Mouse (Mus musculus) hindbrain, embryonic 13.5 days (tissue): ENCODE data around the gene Mapk10. TPM values are rescaled to one million over a fixed set of nuclear protein-coding genes. Genes with fewer than 3 reads are reported as not detected.
A peak's percentile ranks its signal among the peaks of the same experiment; 100 is the strongest.

ENCODE experiments used
- ATAC-seq: fragments of 200-750 bp; cut with Nextera tagmentation; 2 replicates; pipeline ENCODE4 v1.8.0; 2017; ENCODE audit warnings: moderate TSS enrichment; ENCODE audit not compliant: low FRiP score
- H3K27ac ChIP-seq: fragments of 300-500 bp; sonication (generic); 2 replicates; pipeline ENCODE4 v1.5.1; 2015; ENCODE audit warnings: inconsistent platforms, mild to moderate bottlenecking, moderate library complexity
- H3K27me3 ChIP-seq: fragments of 300-500 bp; sonication (generic); 2 replicates; pipeline ENCODE4 v1.6.1; 2015; ENCODE audit warnings: mild to moderate bottlenecking, inconsistent platforms
- H3K36me3 ChIP-seq: fragments of 300-500 bp; sonication (generic); 2 replicates; pipeline ENCODE4 v1.6.1; 2015; ENCODE audit warnings: mild to moderate bottlenecking, inconsistent platforms
- H3K4me1 ChIP-seq: fragments of 300-500 bp; sonication (generic); replicated peaks from 2 replicates; pipeline ENCODE4 v1.6.1; 2015; ENCODE audit warnings: inconsistent platforms
- H3K4me2 ChIP-seq: fragments of 300-500 bp; sonication (generic); 2 replicates; pipeline ENCODE4 v1.6.1; 2015; ENCODE audit warnings: inconsistent platforms, mild to moderate bottlenecking, moderate library complexity
- H3K4me3 ChIP-seq: fragments of 300-500 bp; sonication (generic); 2 replicates; pipeline ENCODE4 v1.5.1; 2015; ENCODE audit warnings: mild to moderate bottlenecking, inconsistent platforms
- H3K9ac ChIP-seq: fragments of 300-500 bp; sonication (generic); 2 replicates; pipeline ENCODE4 v1.6.1; 2015; ENCODE audit warnings: mild to moderate bottlenecking, inconsistent platforms
- H3K9me3 ChIP-seq: fragments of 300-500 bp; sonication (generic); 2 replicates; pipeline ENCODE4 v1.6.1; 2016; ENCODE audit warnings: inconsistent platforms
- WGBS: fragments of 180-500 bp; shearing (Covaris S2); methylation state at CpG from one replicate; pipeline ENCODE4 v1.1.7; 2015; 5-methylcytosine and 5-hydroxymethylcytosine counted together
- polyA plus RNA-seq: library from polyadenylated mRNA; unstranded; fragments of >200 nt; fragmentation: Nextera tagmentation; extraction: Ambion mirVana; gene quantifications from 2 replicates; pipeline ENCODE4 v1.2.1, GENCODE M21; 2015

The Mapk10 gene
- polyA plus RNA-seq, 1 experiment from 2014 or later, result 88.8 TPM

DNA sequence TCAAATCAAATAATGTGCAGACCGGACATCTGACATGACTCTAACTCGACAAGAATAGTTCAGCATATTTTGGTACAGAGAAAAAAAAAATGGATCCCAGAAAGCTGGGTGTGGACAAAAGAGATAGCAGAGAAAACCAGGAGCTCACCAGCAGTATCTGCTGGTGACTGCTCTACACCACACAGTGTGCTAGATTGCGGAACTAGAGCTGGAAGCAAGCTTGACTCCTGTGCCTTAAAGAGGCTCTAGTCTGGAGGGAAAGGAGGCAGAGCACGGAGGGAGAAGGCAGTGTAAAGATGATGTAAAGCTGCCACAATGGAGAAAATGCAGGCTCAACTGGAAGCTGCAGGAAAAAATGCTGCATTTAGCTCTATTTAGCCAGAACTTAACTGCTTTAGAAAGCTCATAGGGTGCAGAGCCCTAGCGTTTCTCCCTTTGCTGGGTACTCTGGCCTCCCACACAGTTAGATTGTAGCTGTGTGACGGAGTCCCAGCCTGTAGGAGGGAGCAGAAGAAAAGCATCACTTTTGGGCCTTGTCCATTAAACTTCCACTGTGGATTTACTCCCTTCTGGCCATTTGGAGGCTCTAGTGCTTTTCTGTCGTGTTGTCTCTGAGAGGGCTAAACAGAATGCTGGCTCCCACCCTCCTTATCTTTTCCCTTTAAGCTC lies 188.5 kb downstream of the Mapk10 start:
- Histone ChIP-seq H3K27ac (peak overlapping the region; percentile 75), H3K9me3 (no peaks in the 10 kb centered on the region), H3K36me3 (no peaks in the 10 kb centered on the region), H3K4me3 (no peak overlapping the region), H3K4me2 (no peak overlapping the region), H3K9ac (no peak overlapping the region), H3K4me1 (peaks cover 33% of the 10 kb centered on the region), H3K27me3 (no peaks in the 10 kb centered on the region)
- no peak for ATAC-seq
- WGBS, result 64% methylated on average over 7 of the region's 7 CpGs

DNA sequence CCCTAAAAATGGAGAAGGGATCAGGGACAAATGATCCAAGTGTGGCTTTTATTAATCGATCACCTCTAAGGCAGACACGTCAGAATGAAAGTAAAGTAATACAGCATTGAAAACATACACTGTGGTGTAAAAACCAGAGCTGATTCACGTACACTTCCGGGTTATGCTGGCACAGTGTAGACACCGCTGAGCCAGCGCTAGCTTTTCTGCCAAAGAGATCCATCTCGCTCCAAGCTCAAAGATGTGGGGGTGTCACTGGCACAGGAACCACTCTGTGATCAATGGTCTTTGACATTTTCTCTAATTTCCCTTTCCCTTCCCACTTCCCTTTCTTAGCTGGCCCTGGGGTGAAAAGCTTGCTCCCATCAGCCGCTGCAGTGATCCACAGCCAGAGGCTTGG lies 189.7 kb downstream of the Mapk10 start:
- H3K36me3 ChIP-seq, result no peaks in the 10 kb centered on the region; the same call in 1 of the 2 replicates
- 70% methylated on average over 8 of the region's 8 CpGs for whole genome bisulfite sequencing
- no peak overlapping the region for H3K4me3 ChIP-seq
- H3K4me1 ChIP-seq, result peaks cover 33% of the 10 kb centered on the region
- peak; percentile 61; the same call in 1 of the 2 replicates for ATAC-seq
- H3K27ac ChIP-seq, result peak overlapping the region; percentile 70
- H3K27me3 ChIP-seq, result no peaks in the 10 kb centered on the region
- no peak overlapping the region for H3K9ac ChIP-seq
- H3K9me3 ChIP-seq, result no peaks in the 10 kb centered on the region
- H3K4me2 ChIP-seq, result no peak overlapping the region

DNA sequence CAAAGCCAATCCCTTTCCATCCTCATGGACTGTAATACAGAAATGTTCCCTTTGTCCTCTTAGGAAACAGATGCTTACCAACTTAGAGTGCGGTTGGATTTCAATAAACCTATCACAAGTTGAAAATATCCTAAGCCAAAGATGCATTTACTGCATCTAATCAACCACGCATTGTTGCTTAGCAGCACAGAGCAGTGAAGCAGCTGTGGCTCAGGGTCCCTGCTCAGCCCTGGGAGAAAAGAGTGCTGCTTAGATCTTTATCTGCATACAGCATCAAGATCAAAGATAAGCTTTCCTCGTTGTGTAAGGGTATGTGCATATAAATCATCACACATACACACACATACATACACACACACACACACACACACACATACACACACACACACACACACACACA lies 190.2 kb downstream of the Mapk10 start:
- H3K9ac ChIP-seq, result no peak overlapping the region
- H3K4me1 ChIP-seq, result peaks cover 33% of the 10 kb centered on the region
- 16% methylated on average over 3 of the region's 3 CpGs for WGBS
- H3K36me3 ChIP-seq, result no peaks in the 10 kb centered on the region; the same call in 1 of the 2 replicates
- H3K4me2 ChIP-seq, result no peak overlapping the region
- H3K4me3 ChIP-seq, result no peak overlapping the region
- peak; percentile 87 for ATAC-seq
- H3K27ac ChIP-seq, result peak overlapping the region; percentile 70
- no peaks in the 10 kb centered on the region for H3K27me3 ChIP-seq
- no peaks in the 10 kb centered on the region for H3K9me3 ChIP-seq

DNA sequence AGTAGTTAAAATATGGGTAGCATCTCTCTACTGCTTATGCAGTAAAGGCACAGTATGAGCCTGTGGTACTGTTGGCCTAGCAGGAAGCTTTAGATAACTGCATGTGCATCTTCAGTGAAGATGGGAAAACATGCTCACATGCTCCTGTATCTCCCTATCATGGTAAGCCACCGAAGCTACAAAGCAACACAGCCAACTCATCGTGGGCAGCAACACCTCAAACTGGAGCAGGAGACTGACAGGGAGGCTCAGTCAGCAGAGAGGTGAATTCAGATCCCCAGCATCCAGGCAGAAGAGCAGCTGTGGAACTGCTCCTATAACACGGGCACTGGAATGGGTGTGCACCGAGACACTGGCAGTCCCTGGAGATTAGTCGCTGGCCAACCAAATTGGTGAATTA lies 191.0 kb downstream of the Mapk10 start:
- ATAC-seq, result no peak
- no peaks in the 10 kb centered on the region for H3K9me3 ChIP-seq
- WGBS, result 73% methylated on average over 5 of the region's 5 CpGs
- H3K4me3 ChIP-seq, result no peak overlapping the region
- peaks cover 33% of the 10 kb centered on the region for H3K4me1 ChIP-seq
- H3K27ac ChIP-seq, result peak overlapping the region; percentile 58; the same call in 1 of the 2 replicates
- H3K4me2 ChIP-seq, result no peak overlapping the region
- H3K27me3 ChIP-seq, result no peaks in the 10 kb centered on the region
- no peaks in the 10 kb centered on the region; the same call in 1 of the 2 replicates for H3K36me3 ChIP-seq
- no peak overlapping the region for H3K9ac ChIP-seq

DNA sequence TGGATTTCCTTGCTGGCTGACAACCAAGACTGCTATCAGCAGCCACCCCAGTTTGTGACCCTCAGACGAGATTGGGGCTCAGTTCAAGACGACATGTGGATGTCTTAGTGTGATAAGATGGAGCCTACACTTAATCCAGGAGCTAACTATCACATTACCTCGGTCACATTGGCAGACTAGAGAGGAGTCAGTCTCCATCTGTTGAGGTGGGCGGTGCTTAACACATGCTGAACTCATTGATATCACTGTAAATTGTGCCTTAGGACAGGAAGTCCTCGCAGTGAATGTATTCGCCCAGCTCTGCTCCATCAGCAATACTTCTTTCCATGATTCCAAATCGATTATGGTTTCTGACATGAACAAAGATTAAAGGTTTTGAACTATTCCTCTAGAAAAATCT lies 193.5 kb downstream of the Mapk10 start:
- no peaks in the 10 kb centered on the region for H3K9me3 ChIP-seq
- ATAC-seq, result no peak
- 89% methylated on average over 7 of the region's 7 CpGs for WGBS
- H3K4me2 ChIP-seq, result no peak overlapping the region
- no peak overlapping the region for H3K9ac ChIP-seq
- no peak overlapping the region for H3K4me3 ChIP-seq
- no peak overlapping the region for H3K27ac ChIP-seq
- no peaks in the 10 kb centered on the region for H3K27me3 ChIP-seq
- no peaks in the 10 kb centered on the region; the same call in 1 of the 2 replicates for H3K36me3 ChIP-seq
- H3K4me1 ChIP-seq, result peaks cover 28% of the 10 kb centered on the region

DNA sequence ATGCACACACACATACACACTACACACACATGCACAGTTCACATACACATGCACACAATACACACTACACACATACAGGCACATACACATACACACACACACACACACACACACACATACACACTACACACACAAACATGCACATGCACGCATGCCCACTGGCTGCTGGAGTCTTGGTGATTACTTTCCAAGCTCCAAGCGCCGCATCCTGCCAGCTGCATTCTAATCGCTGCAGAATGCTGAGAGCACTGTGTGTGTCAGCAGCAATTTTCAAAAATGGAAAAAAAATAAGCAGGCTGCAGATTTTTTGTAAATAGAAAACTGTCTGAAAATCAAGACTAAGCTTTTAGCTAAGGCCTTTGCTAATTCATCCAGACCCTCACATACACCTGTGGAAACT lies 196.8 kb downstream of the Mapk10 start:
- no peak overlapping the region for H3K9ac ChIP-seq
- 79% methylated on average over 4 of the region's 4 CpGs for whole genome bisulfite sequencing

DNA sequence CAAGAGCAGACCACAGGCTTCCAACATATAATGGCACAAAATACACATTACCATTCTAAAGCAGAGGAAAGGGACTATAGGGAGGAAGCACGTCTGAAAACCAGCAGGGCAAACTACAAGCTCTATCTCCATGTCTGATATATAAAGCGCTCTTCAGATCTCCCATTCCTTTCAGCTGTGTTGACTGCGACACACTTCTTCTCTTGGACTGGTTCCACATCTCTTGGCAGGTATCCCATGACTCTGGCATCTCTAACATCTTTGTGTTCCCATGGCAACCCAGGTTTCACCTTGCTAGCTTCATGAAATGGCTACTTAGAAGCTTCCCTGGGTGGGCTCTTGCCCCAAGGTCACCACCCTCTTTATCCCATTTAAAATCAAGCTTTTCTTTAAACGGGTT lies 202.2 kb downstream of the Mapk10 start:
- no peak overlapping the region for H3K4me3 ChIP-seq
- H3K4me2 ChIP-seq, result no peak overlapping the region
- no peak overlapping the region for H3K27ac ChIP-seq
- peaks cover 6% of the 10 kb centered on the region for H3K4me1 ChIP-seq
- no peaks in the 10 kb centered on the region for H3K27me3 ChIP-seq
- WGBS, result 80% methylated on average over 4 of the region's 4 CpGs
- peaks cover 5% of the 10 kb centered on the region; the same call in 1 of the 2 replicates for H3K36me3 ChIP-seq
- ATAC-seq, result no peak
- no peak overlapping the region for H3K9ac ChIP-seq
- H3K9me3 ChIP-seq, result no peaks in the 10 kb centered on the region

More for the DNA sequence above, 196.8 kb downstream of the Mapk10 start:
- Histone ChIP-seq H3K4me2 (no peak overlapping the region), H3K27ac (peak overlapping the region; percentile 9; the same call in 1 of the 2 replicates), H3K4me1 (peaks cover 4% of the 10 kb centered on the region; the same call in 1 of the 2 replicates), H3K4me3 (no peak overlapping the region), H3K36me3 (no peaks in the 10 kb centered on the region; the same call in 1 of the 2 replicates), H3K9me3 (no peaks in the 10 kb centered on the region), H3K27me3 (no peaks in the 10 kb centered on the region)
- no peak for ATAC-seq

DNA sequence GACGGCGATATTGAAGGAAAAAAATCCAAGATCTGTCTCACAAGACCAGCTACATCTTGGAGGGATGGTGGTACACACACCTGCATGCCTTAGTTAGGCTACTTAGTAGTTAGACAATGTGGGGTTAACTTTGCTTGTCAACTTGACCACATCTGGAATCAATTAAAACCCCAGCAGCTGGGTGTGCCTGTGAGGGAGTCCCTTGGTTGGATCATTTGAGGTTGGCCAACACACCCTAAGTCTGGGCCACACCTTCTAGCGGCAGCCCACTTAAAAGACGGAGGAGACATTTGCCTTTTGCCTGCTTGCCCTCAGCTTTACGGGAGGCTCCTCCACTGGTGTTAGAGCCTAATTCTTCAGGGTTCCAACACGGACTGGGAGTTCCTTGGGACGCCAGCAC lies 209.0 kb downstream of the Mapk10 start:
- H3K27me3 ChIP-seq, result no peaks in the 10 kb centered on the region
- H3K36me3 ChIP-seq, result no peaks in the 10 kb centered on the region
- H3K4me1 ChIP-seq, result 0 out of 2 replicates have a peak, but pooled peaks cover 4% of the 10 kb centered on the region
- no peak overlapping the region for H3K4me3 ChIP-seq
- no peaks in the 10 kb centered on the region for H3K9me3 ChIP-seq
- no peak overlapping the region for H3K27ac ChIP-seq
- no peak overlapping the region for H3K4me2 ChIP-seq
- no peak for ATAC-seq
- WGBS, result 56% methylated on average over 7 of the region's 7 CpGs
- H3K9ac ChIP-seq, result no peak overlapping the region

DNA sequence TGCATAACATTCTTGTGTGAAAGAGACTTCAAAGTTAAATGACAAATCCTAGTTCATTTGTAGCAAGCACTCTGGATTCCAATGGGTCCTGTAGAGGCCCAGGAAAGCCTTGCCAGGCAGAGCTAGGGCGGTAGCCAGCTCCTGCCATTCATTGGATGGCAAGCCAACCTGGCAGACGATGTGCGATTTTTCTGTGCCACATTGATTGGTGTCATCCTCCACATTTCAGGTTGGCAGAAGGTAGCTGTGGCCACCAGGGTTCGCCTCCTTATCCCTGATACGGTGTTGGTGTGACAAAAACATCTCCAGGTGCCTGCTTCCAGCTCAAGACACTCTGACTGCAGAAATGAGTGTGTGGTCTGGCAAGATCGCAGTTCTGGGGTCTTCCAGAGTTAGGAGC lies 210.6 kb downstream of the Mapk10 start:
- Histone ChIP-seq H3K27ac (no peak overlapping the region), H3K9ac (no peak overlapping the region), H3K4me3 (no peak overlapping the region), H3K27me3 (no peaks in the 10 kb centered on the region), H3K4me2 (no peak overlapping the region), H3K36me3 (0 out of 2 replicates have a peak, but pooled peaks cover 3% of the 10 kb centered on the region), H3K4me1 (0 out of 2 replicates have a peak, but pooled peaks cover 4% of the 10 kb centered on the region), H3K9me3 (no peaks in the 10 kb centered on the region)
- ATAC-seq, result no peak
- WGBS, result 93% methylated on average over 6 of the region's 6 CpGs

DNA sequence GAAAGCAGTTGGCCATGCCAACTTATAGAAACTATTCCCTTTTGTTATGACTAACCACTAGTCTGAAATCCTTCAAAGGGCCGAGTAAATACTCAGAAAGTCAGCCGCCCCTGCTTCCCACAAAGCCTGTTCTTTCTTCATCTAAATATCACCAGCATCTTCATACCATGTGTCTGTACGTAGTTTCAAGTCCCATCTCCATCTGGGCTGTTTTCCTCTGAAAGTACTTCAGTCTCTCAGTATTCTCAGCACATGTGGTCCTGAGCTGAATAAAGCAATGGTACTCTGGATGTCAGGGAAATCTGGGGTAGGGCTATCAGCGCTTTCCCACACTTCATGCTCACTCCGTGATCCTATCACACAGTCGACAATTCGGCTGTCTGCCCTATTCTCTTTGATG lies 212.6 kb downstream of the Mapk10 start:
- no peaks in the 10 kb centered on the region for H3K9me3 ChIP-seq
- H3K27ac ChIP-seq, result no peak overlapping the region
- no peak for ATAC-seq
- no peak overlapping the region for H3K4me3 ChIP-seq
- no peak overlapping the region for H3K9ac ChIP-seq
- H3K4me2 ChIP-seq, result no peak overlapping the region
- WGBS, result 79% methylated on average over 7 of the region's 7 CpGs
- 0 out of 2 replicates have a peak, but pooled peaks cover 4% of the 10 kb centered on the region for H3K4me1 ChIP-seq
- H3K36me3 ChIP-seq, result 0 out of 2 replicates have a peak, but pooled peaks cover 3% of the 10 kb centered on the region
- no peaks in the 10 kb centered on the region for H3K27me3 ChIP-seq

DNA sequence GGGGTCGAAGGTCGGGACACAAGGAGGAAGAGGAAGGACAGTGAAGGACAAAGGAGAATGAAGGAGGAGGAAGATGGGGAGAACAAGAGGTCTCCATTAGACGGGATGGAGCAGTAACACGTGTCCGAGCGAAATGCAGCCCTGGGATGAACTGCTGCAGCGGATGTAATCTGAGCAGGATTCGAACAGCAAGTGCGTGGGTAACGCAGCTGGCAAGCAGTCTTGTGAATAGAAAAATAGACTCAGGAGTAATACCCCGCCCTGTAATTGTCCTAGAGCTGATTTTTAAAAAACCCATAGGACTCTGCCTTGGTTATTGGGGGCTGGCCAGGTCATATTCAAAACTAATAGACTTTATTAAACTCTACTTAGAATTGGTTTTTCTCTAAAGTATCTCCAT lies 213.2 kb downstream of the Mapk10 start:
- no peaks in the 10 kb centered on the region for H3K27me3 ChIP-seq
- 0 out of 2 replicates have a peak, but pooled peaks cover 3% of the 10 kb centered on the region for H3K36me3 ChIP-seq
- WGBS, result 92% methylated on average over 11 of the region's 11 CpGs

DNA sequence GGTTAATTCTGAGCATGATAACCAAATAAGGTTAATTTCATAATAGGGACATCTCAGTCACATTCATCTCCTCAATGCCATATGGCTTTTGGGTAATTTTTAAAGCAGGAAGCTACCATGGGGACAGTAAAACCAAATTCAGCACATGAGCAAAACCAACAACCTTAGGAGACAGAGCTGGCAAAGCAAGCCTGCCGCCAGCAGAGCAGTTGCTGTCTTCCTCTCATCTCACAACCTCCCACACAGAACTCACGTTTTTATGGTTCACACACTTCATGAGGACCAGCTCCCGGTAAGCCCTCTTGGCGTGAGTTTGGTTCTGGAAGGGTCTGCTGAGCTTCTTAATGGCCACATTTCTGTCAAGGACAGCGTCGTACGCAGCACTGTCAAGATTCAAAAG lies 214.8 kb downstream of the Mapk10 start:
- H3K4me1 ChIP-seq, result no peaks in the 10 kb centered on the region
- H3K9me3 ChIP-seq, result no peaks in the 10 kb centered on the region
- H3K27ac ChIP-seq, result no peak overlapping the region
- H3K4me2 ChIP-seq, result no peak overlapping the region
- no peaks in the 10 kb centered on the region for H3K27me3 ChIP-seq
- ATAC-seq, result no peak
- H3K36me3 ChIP-seq, result 0 out of 2 replicates have a peak, but pooled peaks cover 3% of the 10 kb centered on the region
- 89% methylated on average over 7 of the region's 7 CpGs for WGBS
- no peak overlapping the region for H3K9ac ChIP-seq
- no peak overlapping the region for H3K4me3 ChIP-seq

More for the DNA sequence above, 213.2 kb downstream of the Mapk10 start:
- ATAC-seq, result no peak
- H3K9me3 ChIP-seq, result no peaks in the 10 kb centered on the region
- no peak overlapping the region for H3K4me2 ChIP-seq
- no peak overlapping the region for H3K4me3 ChIP-seq
- H3K4me1 ChIP-seq, result 0 out of 2 replicates have a peak, but pooled peaks cover 4% of the 10 kb centered on the region
- no peak overlapping the region for H3K9ac ChIP-seq
- H3K27ac ChIP-seq, result no peak overlapping the region

DNA sequence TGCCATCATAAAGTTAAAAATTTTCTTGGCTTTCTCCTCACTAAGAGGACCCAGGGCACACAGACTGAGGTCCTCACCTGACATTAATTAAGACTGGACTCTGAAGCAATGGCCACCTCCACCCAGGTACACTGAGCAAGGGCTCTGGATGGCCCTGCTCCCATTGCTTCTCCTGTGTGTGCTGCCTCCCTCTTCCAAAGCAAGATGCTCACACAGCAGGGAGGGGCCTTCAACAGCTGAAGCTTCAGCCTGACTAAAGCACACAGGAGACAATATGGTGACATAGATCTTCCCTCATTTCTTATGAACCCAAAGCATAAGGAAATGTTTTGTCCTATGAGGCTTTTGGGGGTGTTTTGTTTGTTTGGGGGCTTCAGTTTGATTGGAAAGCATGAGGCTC lies 215.2 kb downstream of the Mapk10 start:
- Histone ChIP-seq H3K4me1 (no peaks in the 10 kb centered on the region), H3K36me3 (0 out of 2 replicates have a peak, but pooled peaks cover 3% of the 10 kb centered on the region), H3K4me2 (no peak overlapping the region), H3K9me3 (no peaks in the 10 kb centered on the region), H3K27me3 (no peaks in the 10 kb centered on the region), H3K27ac (no peak overlapping the region), H3K9ac (no peak overlapping the region), H3K4me3 (no peak overlapping the region)
- ATAC-seq, result no peak
